Mouse (Mus musculus) C2C12 (cell line): Measurements from ENCODE around the gene Cbarp. TPM values are rescaled to one million over a fixed set of nuclear protein-coding genes. Genes with fewer than 3 reads are reported as not detected.
A peak's percentile ranks its signal among the peaks of the same experiment; 100 is the strongest.

Experiments used
- H3K27me3 ChIP-seq: one replicate; pipeline ENCODE4 v1.6.1; 2011; ENCODE audit not compliant: control insufficient read depth, insufficient read depth, insufficient read length
- H3K36me3 ChIP-seq: one replicate; pipeline ENCODE4 v1.6.1; 2011; ENCODE audit not compliant: control insufficient read depth, insufficient read depth
- H3K4me3 ChIP-seq: one replicate; pipeline ENCODE4 v1.5.1; 2011; ENCODE audit warnings: mild to moderate bottlenecking, control low read depth; ENCODE audit not compliant: poor library complexity, insufficient read depth, severe bottlenecking
- H3K79me2 ChIP-seq: one replicate; pipeline ENCODE4 v1.6.1; 2011; ENCODE audit not compliant: control insufficient read depth, insufficient read depth
- H3K79me3 ChIP-seq: one replicate; pipeline ENCODE4 v1.6.1; 2011; ENCODE audit warnings: low read depth, control low read depth
- H3ac ChIP-seq: one replicate; pipeline ENCODE3; 2011; ENCODE audit warnings: low read depth; ENCODE audit not compliant: control insufficient read depth, insufficient read length
- CEBPB ChIP-seq: IDR thresholded peaks from one replicate; pipeline ENCODE4 v1.6.1; 2011; ENCODE audit warnings: low read depth, mild to moderate bottlenecking, control low read depth, moderate library complexity
- CTCF ChIP-seq: IDR thresholded peaks from one replicate; pipeline ENCODE4 v1.5.1; 2011; ENCODE audit not compliant: control insufficient read depth, insufficient read depth, insufficient read length
- FOSL1 ChIP-seq: IDR thresholded peaks from one replicate; pipeline ENCODE4 v1.8.0; 2011; ENCODE audit warnings: mild to moderate bottlenecking, low read length; ENCODE audit not compliant: poor library complexity, insufficient read depth, severe bottlenecking
- MAX ChIP-seq: IDR thresholded peaks from one replicate; pipeline ENCODE4 v1.6.1; 2011; ENCODE audit warnings: mild to moderate bottlenecking, control low read depth
- MYOD1 ChIP-seq: IDR thresholded peaks from one replicate; pipeline ENCODE4 v1.6.1; 2011; ENCODE audit warnings: low read depth; ENCODE audit not compliant: control insufficient read depth, insufficient read length
- MYOG ChIP-seq: IDR thresholded peaks from one replicate; pipeline ENCODE4 v1.6.1; 2011; ENCODE audit not compliant: control insufficient read depth, insufficient read length; ENCODE audit errors: extremely low read depth
- USF1 ChIP-seq: IDR thresholded peaks from one replicate; pipeline ENCODE4 v1.6.1; 2011; ENCODE audit warnings: low read depth, mild to moderate bottlenecking, control low read depth, moderate library complexity
- polyA plus RNA-seq: library from polyadenylated mRNA; unstranded; fragments of >200 nt; fragmentation: generic; extraction: Trizol; gene quantifications from one replicate; pipeline ENCODE4 v1.2.1, GENCODE M21; 2012; ENCODE audit warnings: missing spikeins

The Cbarp gene
- polyA plus RNA-seq, 1 experiment: 12.1 TPM

DNA sequence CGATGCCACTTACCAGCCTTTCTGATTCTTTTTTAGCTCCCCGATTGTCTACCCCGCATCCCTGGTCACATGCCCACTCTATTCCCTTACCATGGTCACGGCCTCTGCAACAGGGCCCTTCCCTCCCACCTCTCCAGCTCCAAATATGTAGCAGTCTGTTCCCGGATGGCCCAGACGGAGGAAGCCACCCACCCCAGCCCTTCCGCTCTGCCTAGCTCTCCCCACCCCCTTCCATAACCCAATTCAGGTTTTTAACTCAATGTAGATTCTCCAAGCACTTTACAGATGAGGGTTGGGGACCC lies 16.1 kb upstream of the Cbarp start:
- Histone ChIP-seq H3K79me2 (peaks cover 59% of the 10 kb centered on the region), H3ac (no peak overlapping the region), H3K4me3 (no peak overlapping the region), H3K79me3 (peaks cover 47% of the 10 kb centered on the region), H3K27me3 (no peaks in the 10 kb centered on the region), H3K36me3 (peaks cover 68% of the 10 kb centered on the region)
- no peak for TF ChIP-seq MAX
- TF ChIP-seq USF1: peak; percentile 3

GRCm38 (mm10) chr10:80156002-80156751 lies 15.5 kb upstream of the Cbarp start:
- Histone ChIP-seq H3ac (peak overlapping the region; percentile 19), H3K36me3 (peaks cover 73% of the 10 kb centered on the region), H3K27me3 (no peaks in the 10 kb centered on the region), H3K4me3 (no peak overlapping the region), H3K79me2 (peaks cover 64% of the 10 kb centered on the region), H3K79me3 (peaks cover 52% of the 10 kb centered on the region)
- TF ChIP-seq CTCF (no peak), USF1 (no peak), MAX (no peak)

GRCm38 (mm10) chr10:80155277-80155676 lies 14.6 kb upstream of the Cbarp start:
- TF ChIP-seq MYOG (no peak), MYOD1 (no peak), CEBPB (no peak), MAX (no peak)
- Histone ChIP-seq H3K79me2 (peaks cover 73% of the 10 kb centered on the region), H3ac (peak overlapping the region; percentile 30), H3K79me3 (peaks cover 61% of the 10 kb centered on the region), H3K4me3 (no peak overlapping the region), H3K27me3 (no peaks in the 10 kb centered on the region), H3K36me3 (peaks cover 82% of the 10 kb centered on the region)

GRCm38 (mm10) chr10:80154384-80154783 lies 13.7 kb upstream of the Cbarp start:
- peaks cover 89% of the 10 kb centered on the region for H3K36me3 ChIP-seq
- TF ChIP-seq MAX (no peak), CEBPB (no peak), MYOG (no peak), USF1 (no peak), FOSL1 (no peak), MYOD1 (no peak), CTCF (no peak)
- H3K4me3 ChIP-seq: no peak overlapping the region
- H3K79me3 ChIP-seq: peaks cover 68% of the 10 kb centered on the region
- H3ac ChIP-seq: no peak overlapping the region
- H3K79me2 ChIP-seq: peaks cover 82% of the 10 kb centered on the region
- no peaks in the 10 kb centered on the region for H3K27me3 ChIP-seq

- H3ac ChIP-seq: peak overlapping the region; percentile 25
- TF ChIP-seq MYOG: no peak
- TF ChIP-seq CEBPB: no peak
- TF ChIP-seq USF1: no peak
- no peak for TF ChIP-seq CTCF
- no peak for TF ChIP-seq MAX
- TF ChIP-seq MYOD1: no peak
- no peak for TF ChIP-seq FOSL1
- peaks cover 88% of the 10 kb centered on the region for H3K36me3 ChIP-seq
- H3K4me3 ChIP-seq: no peak overlapping the region
- H3K27me3 ChIP-seq: no peaks in the 10 kb centered on the region
- peaks cover 68% of the 10 kb centered on the region for H3K79me3 ChIP-seq
- H3K79me2 ChIP-seq: peaks cover 88% of the 10 kb centered on the region
These were observed 13.1 kb upstream of the Cbarp start for GRCm38 (mm10) chr10:80153713-80154112.

DNA sequence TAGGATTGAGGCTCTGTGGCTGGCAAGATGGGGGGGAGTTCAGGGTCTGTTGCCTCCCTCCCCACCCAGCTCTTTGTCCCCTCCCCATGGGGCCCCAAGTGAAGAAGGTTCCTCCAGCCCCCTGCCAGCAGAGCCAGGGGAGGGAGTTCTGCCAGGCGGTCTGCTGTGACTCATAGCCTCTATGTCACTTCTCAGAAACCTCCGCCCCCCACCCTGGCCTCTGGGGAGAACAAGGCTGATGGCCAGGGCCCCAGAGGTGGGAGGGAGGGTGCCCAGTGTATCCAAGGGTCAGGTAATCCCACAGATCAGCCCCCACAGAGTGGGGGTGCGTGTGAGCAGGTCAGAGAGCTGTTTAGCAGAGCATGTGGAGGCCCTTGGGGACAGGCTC lies 12.2 kb upstream of the Cbarp start:
- Histone ChIP-seq H3ac (peak overlapping the region; percentile 98), H3K36me3 (peaks cover 81% of the 10 kb centered on the region), H3K27me3 (no peaks in the 10 kb centered on the region), H3K79me3 (peaks cover 68% of the 10 kb centered on the region), H3K4me3 (peak overlapping the region; percentile 93), H3K79me2 (peaks cover 91% of the 10 kb centered on the region)
- TF ChIP-seq MAX (no peak), FOSL1 (no peak), CEBPB (no peak), CTCF (no peak), USF1 (no peak), MYOG (no peak), MYOD1 (no peak)
